9 mouse cellular contexts compared by ENCODE assay signal in the genomic region with DNA sequence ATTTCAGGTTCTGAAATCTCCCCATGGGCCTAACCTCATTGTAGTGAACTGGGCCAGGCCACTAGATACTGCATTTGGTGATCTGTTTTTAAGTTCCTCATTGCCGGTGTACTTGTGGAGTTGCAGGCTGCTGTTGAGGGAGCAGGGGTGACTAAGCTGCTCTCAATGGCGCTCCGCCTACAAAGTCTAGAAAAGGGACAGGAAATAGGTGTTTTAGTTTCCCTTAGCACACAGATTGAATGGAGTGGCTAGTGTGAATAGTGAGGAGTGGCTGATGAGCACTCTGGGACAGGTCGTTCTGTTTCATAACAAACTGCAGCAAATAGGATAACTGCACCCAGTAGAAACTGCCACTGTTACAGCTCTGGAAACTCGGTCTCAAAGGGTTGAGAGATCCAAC. TPM values are rescaled to one million over a fixed set of nuclear protein-coding genes. Genes with fewer than 3 reads are reported as not detected.
DNase-seq lines count a peak whose midpoint lies in the region; ATAC-seq and TF ChIP-seq lines count a peak whose summit lies in the region.
"Had no signal": no experiment of that assay in that cellular context is flagged by ENCODE, and none has a peak within 500 bp of the region (broad histone marks: within the 10 kb centered on the region; RNA-seq: fewer than 3 reads in every experiment).

No protein-coding gene starts in this region.

- peak; percentile 65 for DNase-seq in CD4-positive helper T cell, adult 2 months (ENCODE audit: low read depth, low spot score)
- DNase-seq in MEL (ENCODE audit: low read depth, low spot score): peak; percentile 38
- peak; percentile 16 for DNase-seq in heart, postnatal 4 days
- DNase-seq in layer of hippocampus, adult 2 months (ENCODE audit: low spot score in 2 of 2): no peak
- DNase-seq in layer of hippocampus, adult 11-12 months (ENCODE audit: low spot score): no peak
- no peak for DNase-seq in hindbrain, embryonic 14.5 days (ENCODE audit: low spot score)
- no peak for DNase-seq in adrenal gland, adult 18-20 months (ENCODE audit: low spot score in 2 of 2)
- DNase-seq: kidney, postnatal 10 days had no signal

- H3K9me3 ChIP-seq in MEL (replicated peaks; ENCODE audit: insufficient read depth, low read length): no peaks in the 10 kb centered on the region
- no peaks in the 10 kb centered on the region for H3K9me3 ChIP-seq in hindbrain, embryonic 14.5 days (ENCODE audit: control insufficient read depth, low read length)

- H3K9ac ChIP-seq in MEL (ENCODE audit: control insufficient read depth, low read depth, low read length, poor library complexity, severe bottlenecking): no peak overlapping the region
- H3K9ac ChIP-seq in hindbrain, embryonic 14.5 days: no peak overlapping the region

- no peaks in the 10 kb centered on the region for H3K79me2 ChIP-seq in MEL (ENCODE audit: control insufficient read depth, insufficient read depth, low read length, poor library complexity)

- TF ChIP-seq POLR2A in MEL (IDR thresholded peaks at IDR 0.05; ENCODE audit: control insufficient read depth in 1 of 2, insufficient read depth in 1 of 2, low read depth in 1 of 2, low read length in 2 of 2, poor library complexity in 1 of 2): no peak

- no peak for TF ChIP-seq RAD21 in MEL (IDR thresholded peaks at IDR 0.05; ENCODE audit: low read depth, low read length)

- H3K27ac ChIP-seq in MEL (ENCODE audit: control insufficient read depth, low read depth, low read length): no peak overlapping the region
- no peak overlapping the region; the same call in 1 of the 2 replicates for H3K27ac ChIP-seq in layer of hippocampus, adult 2 months
- no peak overlapping the region for H3K27ac ChIP-seq in hindbrain, embryonic 14.5 days

- WGBS in hindbrain, embryonic 14.5 days: 79% methylated on average over 5 of the region's 5 CpGs

- no peak for TF ChIP-seq EP300 in MEL (IDR thresholded peaks at IDR 0.05; ENCODE audit: low read depth in 1 of 2, low read length in 2 of 2)

- H3K4me2 ChIP-seq in hindbrain, embryonic 14.5 days (replicated peaks): no peak overlapping the region

- TF ChIP-seq CTCF in MEL (IDR thresholded peaks at IDR 0.05 in 2 of 3, conservative IDR thresholded peaks at IDR 0.05 in 1 of 3; ENCODE audit: control insufficient read depth in 1 of 3, insufficient read depth in 1 of 3, low read depth in 2 of 3, low read length in 3 of 3, poor library complexity in 1 of 3, severe bottlenecking in 1 of 3): no peak
- no peak for TF ChIP-seq CTCF in layer of hippocampus, adult 2 months (conservative IDR thresholded peaks at IDR 0.05)

- no peaks in the 10 kb centered on the region for H3K27me3 ChIP-seq in MEL (ENCODE audit: control insufficient read depth in 1 of 2, insufficient read depth in 2 of 2, low read length in 2 of 2)
- no peaks in the 10 kb centered on the region for H3K27me3 ChIP-seq in hindbrain, embryonic 14.5 days (ENCODE audit: control insufficient read depth, insufficient read depth, low read length)

- peak; percentile 77 for ATAC-seq in megakaryocyte progenitor cell, adult 5-6 weeks (replicated peaks; ENCODE audit: poor library complexity)
- ATAC-seq in hindbrain, embryonic 14.5 days (ENCODE audit: low FRiP score): no peak

- no peak overlapping the region for H3K4me3 ChIP-seq in MEL (ENCODE audit: control insufficient read depth in 1 of 2, insufficient read depth in 1 of 2, low read depth in 2 of 2, low read length in 2 of 2)
- no peak overlapping the region for H3K4me3 ChIP-seq in layer of hippocampus, adult 2 months
- no peak overlapping the region for H3K4me3 ChIP-seq in hindbrain, embryonic 14.5 days (replicated peaks; ENCODE audit: low read length)

- H3K4me1 ChIP-seq in MEL (ENCODE audit: control insufficient read depth in 1 of 2, insufficient read depth in 2 of 2, low read length in 2 of 2): no peaks in the 10 kb centered on the region
- peaks cover 2% of the 10 kb centered on the region; the same call in 1 of the 2 replicates for H3K4me1 ChIP-seq in hindbrain, embryonic 14.5 days (replicated peaks; ENCODE audit: control insufficient read depth, insufficient read depth, low read length)

- H3K36me3 ChIP-seq in MEL (ENCODE audit: control insufficient read depth in 1 of 2, insufficient read depth in 2 of 2, low read length in 2 of 2): no peaks in the 10 kb centered on the region
- no peaks in the 10 kb centered on the region for H3K36me3 ChIP-seq in hindbrain, embryonic 14.5 days (replicated peaks; ENCODE audit: control insufficient read depth, insufficient read depth)

TF ChIP-seq in MEL, 35 proteins besides CTCF, POLR2A, EP300 and RAD21:
- no peak for TF ChIP-seq ZKSCAN1 (IDR thresholded peaks at IDR 0.05; ENCODE audit: low read depth, low read length)
TF ChIP-seq in MEL: peak in this region for 0.

RNA-seq across cellular contexts. Expression of gene Elmo1, which starts 30.3 kb away (rescaled TPM):
- total RNA-seq in MEL (2012; rRNA removed): 5.2 and 6.1 TPM in 2 replicates
- polyA plus RNA-seq in MEL (2012; ENCODE audit: insufficient read depth in 1 of 2, insufficient read length in 2 of 2, low read depth in 1 of 2, low replicate concordance in 2 of 2, missing spikeins in 1 of 2): 1 to 10 TPM in 1 of 2 experiments, not detected in 1; 7.6 TPM
- 10 to 100 TPM; 21.1 to 22.4 TPM for total RNA-seq in heart, postnatal 4 days (2021)
- total RNA-seq in megakaryocyte progenitor cell, adult 5-6 weeks (2015): 97.9 and 103 TPM in 2 replicates
- total RNA-seq in megakaryocyte progenitor cell, adult 5-6 weeks (2017): 42.0 and 61.9 TPM in 2 replicates
- 10 to 100 TPM; 27.4 to 27.9 TPM for total RNA-seq in layer of hippocampus, adult 2 months (2021)
- polyA plus RNA-seq in hindbrain, embryonic 14.5 days (2014; fragmentation: Nextera tagmentation; extraction: Ambion mirVana): 41.9 and 50.6 TPM in 2 replicates
- total RNA-seq in adrenal gland, adult 18-20 months (2021): 10 to 100 TPM in 1 of 2 experiments, 1 to 10 TPM in 1; 8.9 to 14.4 TPM

Comparison
In these comparisons a context has a peak if more than half of its experiments do, and no peak if none do; other contexts are left out.
1. DNase-seq: peak in CD4-positive helper T cell, adult 2 months (single experiment), MEL (single experiment) and heart, postnatal 4 days (single experiment); none in layer of hippocampus, adult 2 months (0 of 2), layer of hippocampus, adult 11-12 months (single experiment), hindbrain, embryonic 14.5 days (single experiment) and adrenal gland, adult 18-20 months (0 of 2).